Mouse (Mus musculus): ENCODE results near the gene Pacs1. TPM values are rescaled to one million over a fixed set of nuclear protein-coding genes. Genes with fewer than 3 reads are reported as not detected.

The Pacs1 gene
- total and polyA plus RNA-seq, 2 experiments from 2014 or later: 49.9 to 124 TPM

GRCm38 (mm10) chr19:5170430-5170829 is 102.5 kb downstream of the Pacs1 start:
- TF ChIP-seq CTCF (IDR thresholded peaks at IDR 0.05): no peak
- no peaks in the 10 kb centered on the region for H3K27me3 ChIP-seq (ENCODE audit: insufficient read depth, low read length)
- no peaks in the 10 kb centered on the region; the same call in 1 of the 2 replicates for H3K36me3 ChIP-seq (ENCODE audit: insufficient read depth, low read length)
- H3K4me2 ChIP-seq (ENCODE audit: low read depth, low read length, poor library complexity, severe bottlenecking): no peak overlapping the region
- no peak overlapping the region for H3K4me3 ChIP-seq (ENCODE audit: low read depth, low read length)
- H3K4me1 ChIP-seq (ENCODE audit: insufficient read depth, low read length): no peaks in the 10 kb centered on the region
- H3K27ac ChIP-seq (ENCODE audit: low read depth, low read length): no peak overlapping the region
- WGBS: 83% methylated on average over 1 of the region's 1 CpGs
- ATAC-seq (ENCODE audit: low FRiP score) (no peak), DNase-seq (ENCODE audit: low spot score) (no peak)
- H3K9me3 ChIP-seq (ENCODE audit: low read length): no peaks in the 10 kb centered on the region
- H3K9ac ChIP-seq (replicated peaks; ENCODE audit: low read length, poor library complexity, severe bottlenecking): no peak overlapping the region

DNA sequence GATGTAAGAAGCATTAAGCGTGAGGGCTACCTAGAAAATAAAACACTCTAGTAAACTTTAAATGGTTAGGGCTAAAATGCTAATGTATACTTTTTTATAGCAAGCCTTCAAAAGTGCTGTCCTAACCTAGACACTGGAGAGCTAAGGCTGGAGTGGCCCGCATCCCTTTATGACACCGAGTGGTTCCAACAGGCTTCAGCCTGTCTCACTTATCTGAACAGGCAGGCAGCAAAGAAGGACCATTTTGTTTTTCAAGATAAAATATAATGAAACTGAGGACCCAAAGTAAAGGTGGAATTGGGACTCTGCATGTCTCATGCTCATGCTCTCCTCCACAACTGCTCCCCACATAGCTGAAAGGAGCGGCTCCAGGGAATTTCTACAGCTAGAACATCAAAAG is 105.4 kb downstream of the Pacs1 start:
- Histone ChIP-seq H3K27me3 (ENCODE audit: insufficient read depth, low read length) (no peaks in the 10 kb centered on the region), H3K9me3 (ENCODE audit: low read length) (no peaks in the 10 kb centered on the region), H3K27ac (ENCODE audit: low read depth, low read length) (no peak overlapping the region), H3K36me3 (ENCODE audit: insufficient read depth, low read length) (no peaks in the 10 kb centered on the region; the same call in 1 of the 2 replicates), H3K4me2 (ENCODE audit: low read depth, low read length, poor library complexity, severe bottlenecking) (no peak overlapping the region), H3K4me3 (ENCODE audit: low read depth, low read length) (no peak overlapping the region), H3K4me1 (ENCODE audit: insufficient read depth, low read length) (no peaks in the 10 kb centered on the region), H3K9ac (replicated peaks; ENCODE audit: low read length, poor library complexity, severe bottlenecking) (no peak overlapping the region)
- WGBS: 91% methylated on average over 4 of the region's 4 CpGs
- ATAC-seq (ENCODE audit: low FRiP score) (no peak), DNase-seq (ENCODE audit: low spot score) (no peak)
- no peak for TF ChIP-seq CTCF (IDR thresholded peaks at IDR 0.05)

DNA sequence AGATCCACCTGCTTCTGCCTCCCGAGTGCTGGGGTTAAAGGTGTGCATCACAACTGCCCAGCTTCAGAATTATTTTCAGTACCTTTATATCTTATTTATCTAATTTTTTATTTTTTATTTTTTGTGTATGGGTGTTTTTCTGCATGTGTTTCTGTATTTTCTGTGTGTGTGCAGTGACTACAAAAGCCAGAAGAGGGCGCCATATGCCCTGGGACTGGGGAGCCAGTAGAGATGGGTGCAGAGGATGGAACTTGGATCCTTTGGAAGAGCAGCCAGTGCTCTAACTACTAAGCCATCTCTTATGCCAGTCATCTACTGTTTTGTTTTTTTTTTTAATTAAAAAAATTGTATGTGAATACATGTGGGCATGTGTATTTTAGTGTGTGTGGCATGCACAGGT is 108.5 kb downstream of the Pacs1 start:
- DNase-seq (ENCODE audit: low spot score): no peak
- H3K27ac ChIP-seq (ENCODE audit: low read depth, low read length): no peak overlapping the region
- H3K36me3 ChIP-seq (ENCODE audit: insufficient read depth, low read length): peaks cover 7% of the 10 kb centered on the region; the same call in 1 of the 2 replicates
- H3K9me3 ChIP-seq (ENCODE audit: low read length): no peaks in the 10 kb centered on the region
- 69% methylated on average over 2 of the region's 2 CpGs for WGBS
- no peaks in the 10 kb centered on the region for H3K27me3 ChIP-seq (ENCODE audit: insufficient read depth, low read length)
- no peak for ATAC-seq (ENCODE audit: low FRiP score)
- no peak overlapping the region for H3K4me3 ChIP-seq (ENCODE audit: low read depth, low read length)
- H3K9ac ChIP-seq (replicated peaks; ENCODE audit: low read length, poor library complexity, severe bottlenecking): no peak overlapping the region
- TF ChIP-seq CTCF (IDR thresholded peaks at IDR 0.05): peak; percentile 62
- H3K4me1 ChIP-seq (ENCODE audit: insufficient read depth, low read length): no peaks in the 10 kb centered on the region
- H3K4me2 ChIP-seq (ENCODE audit: low read depth, low read length, poor library complexity, severe bottlenecking): no peak overlapping the region

DNA sequence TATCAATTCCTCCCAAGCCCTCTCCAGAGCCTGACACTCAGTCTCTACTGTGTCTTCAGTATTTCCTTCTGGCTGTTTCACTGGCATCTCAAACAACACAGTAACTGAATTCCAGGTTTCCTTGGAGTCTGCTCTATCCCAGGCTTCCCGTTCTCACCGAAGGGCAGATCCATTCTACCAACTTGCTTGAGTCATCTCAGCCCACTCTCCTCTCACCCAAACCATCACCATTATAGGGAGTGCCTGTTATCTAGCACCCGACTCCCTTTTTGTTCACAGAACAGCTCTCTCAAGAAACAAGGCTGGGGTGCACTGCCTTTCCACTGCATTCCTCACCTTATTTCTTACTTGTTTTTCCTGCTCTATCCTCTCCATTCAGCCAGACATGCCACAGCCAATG is 111.0 kb downstream of the Pacs1 start:
- H3K9me3 ChIP-seq (ENCODE audit: low read length): no peaks in the 10 kb centered on the region
- ATAC-seq (ENCODE audit: low FRiP score) (no peak), DNase-seq (ENCODE audit: low spot score) (no peak)
- WGBS: 95% methylated on average over 3 of the region's 3 CpGs
- H3K4me3 ChIP-seq (ENCODE audit: low read depth, low read length): no peak overlapping the region
- H3K27me3 ChIP-seq (ENCODE audit: insufficient read depth, low read length): no peaks in the 10 kb centered on the region
- no peaks in the 10 kb centered on the region for H3K4me1 ChIP-seq (ENCODE audit: insufficient read depth, low read length)
- H3K36me3 ChIP-seq (ENCODE audit: insufficient read depth, low read length): peaks cover 7% of the 10 kb centered on the region; the same call in 1 of the 2 replicates
- TF ChIP-seq CTCF (IDR thresholded peaks at IDR 0.05): no peak
- H3K4me2 ChIP-seq (ENCODE audit: low read depth, low read length, poor library complexity, severe bottlenecking): no peak overlapping the region
- H3K9ac ChIP-seq (replicated peaks; ENCODE audit: low read length, poor library complexity, severe bottlenecking): no peak overlapping the region
- no peak overlapping the region for H3K27ac ChIP-seq (ENCODE audit: low read depth, low read length)

GRCm38 (mm10) chr19:5152261-5152660 is 120.7 kb downstream of the Pacs1 start:
- no peak for ATAC-seq (ENCODE audit: low FRiP score)
- Histone ChIP-seq H3K27me3 (ENCODE audit: insufficient read depth, low read length) (no peaks in the 10 kb centered on the region), H3K27ac (ENCODE audit: low read depth, low read length) (no peak overlapping the region; the same call in 1 of the 2 replicates)

GRCm38 (mm10) chr19:5151741-5152140 is 121.2 kb downstream of the Pacs1 start:
- 90% methylated on average over 5 of the region's 5 CpGs for WGBS
- no peaks in the 10 kb centered on the region for H3K9me3 ChIP-seq (ENCODE audit: low read length)
- DNase-seq (ENCODE audit: low spot score): peak; percentile 25
- no peak for ATAC-seq (ENCODE audit: low FRiP score)
- H3K27me3 ChIP-seq (ENCODE audit: insufficient read depth, low read length): no peaks in the 10 kb centered on the region
- H3K4me1 ChIP-seq (ENCODE audit: insufficient read depth, low read length): no peaks in the 10 kb centered on the region
- no peak for TF ChIP-seq CTCF (IDR thresholded peaks at IDR 0.05)
- no peak overlapping the region; the same call in 1 of the 2 replicates for H3K27ac ChIP-seq (ENCODE audit: low read depth, low read length)
- H3K36me3 ChIP-seq (ENCODE audit: insufficient read depth, low read length): peaks cover 36% of the 10 kb centered on the region
- H3K9ac ChIP-seq (replicated peaks; ENCODE audit: low read length, poor library complexity, severe bottlenecking): no peak overlapping the region
- H3K4me3 ChIP-seq (ENCODE audit: low read depth, low read length): no peak overlapping the region
- no peak overlapping the region for H3K4me2 ChIP-seq (ENCODE audit: low read depth, low read length, poor library complexity, severe bottlenecking)

More at GRCm38 (mm10) chr19:5152261-5152660, 120.7 kb downstream of the Pacs1 start:
- H3K36me3 ChIP-seq (ENCODE audit: insufficient read depth, low read length): peaks cover 35% of the 10 kb centered on the region
- no peak overlapping the region for H3K4me2 ChIP-seq (ENCODE audit: low read depth, low read length, poor library complexity, severe bottlenecking)
- 90% methylated on average over 6 of the region's 6 CpGs for WGBS
- no peak overlapping the region for H3K4me3 ChIP-seq (ENCODE audit: low read depth, low read length)
- no peak for DNase-seq (ENCODE audit: low spot score)
- no peak overlapping the region for H3K9ac ChIP-seq (replicated peaks; ENCODE audit: low read length, poor library complexity, severe bottlenecking)
- no peaks in the 10 kb centered on the region for H3K4me1 ChIP-seq (ENCODE audit: insufficient read depth, low read length)
- no peak for TF ChIP-seq CTCF (IDR thresholded peaks at IDR 0.05)
- no peaks in the 10 kb centered on the region for H3K9me3 ChIP-seq (ENCODE audit: low read length)
